Mouse (Mus musculus) liver, embryonic 14.5 days (tissue): ENCODE results near the gene Tmem14a.
"Not testable (repeated sequence)": the region's sequence is repeated elsewhere in the genome, so short reads cannot be mapped to it uniquely, and the experiment has no call there.

Source experiments
- CTCF ChIP-seq: IDR thresholded peaks from 2 replicates; pipeline ENCODE4 v1.5.1; 2016; ENCODE audit warnings: antibody characterized with exemption, low read depth, control low read depth
- EP300 ChIP-seq: IDR thresholded peaks from 2 replicates; pipeline ENCODE4 v1.6.1; 2016; ENCODE audit warnings: antibody characterized with exemption, low read depth

GRCm38 (mm10) chr1:21259981-21260380, 41.6 kb downstream of the Tmem14a start:
- not testable (repeated sequence) for TF ChIP-seq EP300, CTCF
